Mouse (Mus musculus) T-helper 1 cell (primary cell): ENCODE measurements around the gene Sugt1.

Experiments used
- in situ Hi-C: fragments of 300-600 bp; cut with MboI, MseI; formaldehyde crosslinking; loops from one replicate; pipeline ENCODE4 v1.15.1; 2025; ENCODE audit warnings: high pct_unique_total_duplicates

Gene Sugt1

DNA sequence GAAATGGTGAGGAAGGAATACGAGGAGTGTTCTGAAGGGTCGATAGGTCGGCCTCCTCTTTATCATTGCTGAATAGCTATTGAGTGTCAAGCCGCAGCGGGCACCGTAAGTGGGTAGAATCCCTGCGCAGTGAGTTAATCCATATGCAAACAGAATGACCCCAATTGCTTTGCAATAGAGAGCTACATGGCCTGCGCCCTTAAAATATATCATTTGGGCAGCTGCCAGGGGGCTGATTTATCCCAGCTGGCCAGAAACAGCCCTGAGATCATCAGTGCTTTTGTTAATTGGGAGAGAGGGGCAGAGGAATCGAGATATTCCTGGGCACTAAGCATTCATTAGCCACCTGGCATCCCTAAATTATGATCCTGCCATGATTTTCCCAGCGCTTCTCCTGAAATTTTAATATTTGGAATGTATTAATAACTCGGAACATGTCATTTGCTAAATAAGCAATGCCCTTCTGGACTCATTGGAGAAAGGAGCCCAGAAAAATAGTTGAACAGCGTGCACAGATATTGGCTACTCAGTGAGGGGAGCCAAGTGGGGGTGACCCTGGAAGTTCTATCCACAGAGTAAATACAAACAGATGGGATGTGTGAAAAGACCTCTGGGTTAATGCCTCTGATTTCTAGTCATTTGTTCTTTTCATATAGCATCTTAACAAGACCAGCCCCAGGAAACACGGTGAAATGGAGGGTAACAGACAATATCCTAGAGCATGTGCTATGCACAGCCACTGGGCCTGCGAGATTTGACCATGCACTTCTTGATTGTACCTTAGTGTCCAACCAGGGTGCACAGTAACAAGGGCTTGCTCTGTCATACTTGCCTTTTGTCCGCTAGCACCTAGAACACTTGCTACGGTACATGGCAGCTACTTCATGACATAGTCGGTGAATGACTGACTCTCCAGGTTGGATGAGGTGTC, 85.9 kb downstream of the Sugt1 start:
- in situ Hi-C loops: no loop called here

DNA sequence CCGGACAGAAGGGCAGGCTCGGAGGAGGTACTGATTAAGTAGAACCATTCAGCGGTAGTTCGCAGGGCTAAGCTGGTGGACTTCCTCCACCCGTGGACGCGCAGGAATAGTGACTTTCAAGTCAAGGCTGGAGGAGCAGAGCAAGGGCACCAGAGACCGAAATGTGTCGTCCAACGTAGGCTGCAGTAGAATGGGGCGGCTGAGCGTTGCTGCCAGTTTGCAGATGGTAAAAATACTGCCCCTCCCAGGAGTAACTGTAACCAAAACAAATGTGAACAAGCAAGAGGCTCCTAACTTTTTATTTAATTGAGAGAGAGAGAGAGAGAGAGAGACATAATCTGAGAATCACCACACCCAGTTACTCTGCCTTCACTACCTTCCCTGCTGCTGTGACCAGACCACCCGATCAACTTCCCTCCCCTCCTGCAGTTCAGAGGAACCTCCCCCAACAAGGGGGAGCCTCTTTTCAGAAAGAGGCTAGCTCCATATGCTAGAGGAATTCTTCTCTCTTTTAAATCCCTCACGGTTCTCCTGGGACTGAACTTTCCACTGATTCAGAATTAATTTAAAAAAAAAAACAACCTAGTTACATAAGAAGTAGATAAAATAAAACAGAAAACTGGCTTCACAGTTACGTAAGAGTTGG, 89.7 kb downstream of the Sugt1 start:
- in situ Hi-C loops: no loop called here

GRCm38 (mm10) chr14:79677891-79678687, 90.6 kb downstream of the Sugt1 start:
- in situ Hi-C loops: no loop called here

- in situ Hi-C loops: no loop called here
Measured at GRCm38 (mm10) chr14:79680652-79681051, 93.2 kb downstream of the Sugt1 start.
